Mouse (Mus musculus): ENCODE measurements around the gene Rnf182. TPM values are rescaled to one million over a fixed set of nuclear protein-coding genes. Genes with fewer than 3 reads are reported as not detected.

Rnf182 gene
- polyA plus RNA-seq, 1 experiment from 2014 or later = 1.9 TPM

- no peak for ATAC-seq
These were observed 51.4 kb downstream of the Rnf182 start for GRCm38 (mm10) chr13:43666920-43667319.

GRCm38 (mm10) chr13:43677159-43677882 lies 61.8 kb downstream of the Rnf182 start:
- Histone ChIP-seq H3K9ac (no peak overlapping the region), H3K4me3 (replicated peaks) (no peak overlapping the region), H3K36me3 (no peaks in the 10 kb centered on the region), H3K27ac (no peak overlapping the region), H3K4me1 (replicated peaks) (no peaks in the 10 kb centered on the region), H3K9me3 (no peaks in the 10 kb centered on the region), H3K27me3 (replicated peaks) (no peaks in the 10 kb centered on the region), H3K4me2 (replicated peaks) (no peak overlapping the region)
- WGBS = 81% methylated on average over 8 of the region's 8 CpGs
- ATAC-seq = no peak

More at GRCm38 (mm10) chr13:43666920-43667319, 51.4 kb downstream of the Rnf182 start:
- Histone ChIP-seq H3K4me1 (replicated peaks) (no peaks in the 10 kb centered on the region), H3K27me3 (replicated peaks) (no peaks in the 10 kb centered on the region), H3K36me3 (no peaks in the 10 kb centered on the region), H3K9me3 (no peaks in the 10 kb centered on the region), H3K27ac (no peak overlapping the region), H3K9ac (no peak overlapping the region), H3K4me2 (replicated peaks) (no peak overlapping the region), H3K4me3 (replicated peaks) (no peak overlapping the region)
- WGBS = 54% methylated on average over 6 of the region's 6 CpGs

GRCm38 (mm10) chr13:43677883-43678244 lies 62.4 kb downstream of the Rnf182 start:
- Histone ChIP-seq H3K27me3 (replicated peaks) (no peaks in the 10 kb centered on the region), H3K36me3 (no peaks in the 10 kb centered on the region), H3K9ac (no peak overlapping the region), H3K4me3 (replicated peaks) (no peak overlapping the region), H3K9me3 (no peaks in the 10 kb centered on the region), H3K4me1 (replicated peaks) (no peaks in the 10 kb centered on the region), H3K27ac (no peak overlapping the region), H3K4me2 (replicated peaks) (no peak overlapping the region)
- no peak for ATAC-seq
- WGBS = 76% methylated on average over 5 of the region's 5 CpGs

- H3K27me3 ChIP-seq (replicated peaks) = no peaks in the 10 kb centered on the region
- peak overlapping the region; percentile 15; the same call in 1 of the 2 replicates for H3K4me2 ChIP-seq (replicated peaks)
- peak; percentile 58 for ATAC-seq
- H3K27ac ChIP-seq = no peak overlapping the region
- H3K36me3 ChIP-seq = no peaks in the 10 kb centered on the region
- H3K9ac ChIP-seq = no peak overlapping the region
- H3K4me3 ChIP-seq (replicated peaks) = no peak overlapping the region
- H3K4me1 ChIP-seq (replicated peaks) = 0 out of 2 replicates have a peak, but pooled peaks cover 8% of the 10 kb centered on the region
- no peaks in the 10 kb centered on the region for H3K9me3 ChIP-seq
- 29% methylated on average over 8 of the region's 8 CpGs for WGBS
These were observed 69.0 kb downstream of the Rnf182 start for GRCm38 (mm10) chr13:43684499-43684994.

GRCm38 (mm10) chr13:43688065-43688464 lies 72.6 kb downstream of the Rnf182 start:
- Histone ChIP-seq H3K4me2 (replicated peaks) (no peak overlapping the region), H3K36me3 (no peaks in the 10 kb centered on the region), H3K4me3 (replicated peaks) (no peak overlapping the region), H3K9ac (no peak overlapping the region), H3K27ac (no peak overlapping the region), H3K9me3 (no peaks in the 10 kb centered on the region), H3K4me1 (replicated peaks) (0 out of 2 replicates have a peak, but pooled peaks cover 8% of the 10 kb centered on the region), H3K27me3 (replicated peaks) (no peaks in the 10 kb centered on the region)
- 88% methylated on average over 10 of the region's 10 CpGs for WGBS
- no peak for ATAC-seq

- Histone ChIP-seq H3K27ac (no peak overlapping the region), H3K9me3 (no peaks in the 10 kb centered on the region), H3K27me3 (replicated peaks) (no peaks in the 10 kb centered on the region)
These were observed 76.2 kb downstream of the Rnf182 start for GRCm38 (mm10) chr13:43691755-43692154.

GRCm38 (mm10) chr13:43695521-43695920 lies 80.0 kb downstream of the Rnf182 start:
- no peaks in the 10 kb centered on the region for H3K27me3 ChIP-seq (replicated peaks)
- no peak overlapping the region for H3K4me2 ChIP-seq (replicated peaks)
- H3K4me1 ChIP-seq (replicated peaks) = no peaks in the 10 kb centered on the region
- no peaks in the 10 kb centered on the region for H3K36me3 ChIP-seq
- no peak overlapping the region for H3K27ac ChIP-seq
- H3K9ac ChIP-seq = no peak overlapping the region
- H3K9me3 ChIP-seq = no peaks in the 10 kb centered on the region
- no peak for ATAC-seq
- H3K4me3 ChIP-seq (replicated peaks) = no peak overlapping the region

More at GRCm38 (mm10) chr13:43691755-43692154, 76.2 kb downstream of the Rnf182 start:
- ATAC-seq = no peak
- Histone ChIP-seq H3K36me3 (no peaks in the 10 kb centered on the region), H3K4me1 (replicated peaks) (no peaks in the 10 kb centered on the region), H3K4me2 (replicated peaks) (no peak overlapping the region), H3K4me3 (replicated peaks) (no peak overlapping the region), H3K9ac (no peak overlapping the region)
- WGBS = 52% methylated on average over 3 of the region's 3 CpGs

GRCm38 (mm10) chr13:43696011-43696410 lies 80.5 kb downstream of the Rnf182 start:
- Histone ChIP-seq H3K27me3 (replicated peaks) (no peaks in the 10 kb centered on the region), H3K27ac (no peak overlapping the region), H3K36me3 (no peaks in the 10 kb centered on the region), H3K4me1 (replicated peaks) (no peaks in the 10 kb centered on the region), H3K9me3 (no peaks in the 10 kb centered on the region), H3K9ac (no peak overlapping the region), H3K4me3 (replicated peaks) (no peak overlapping the region), H3K4me2 (replicated peaks) (no peak overlapping the region)
- WGBS = 86% methylated on average over 7 of the region's 7 CpGs
- ATAC-seq = no peak

- no peak for ATAC-seq
- Histone ChIP-seq H3K27ac (no peak overlapping the region), H3K4me2 (replicated peaks) (no peak overlapping the region), H3K9me3 (no peaks in the 10 kb centered on the region), H3K4me3 (replicated peaks) (no peak overlapping the region), H3K27me3 (replicated peaks) (no peaks in the 10 kb centered on the region), H3K9ac (no peak overlapping the region), H3K4me1 (replicated peaks) (no peaks in the 10 kb centered on the region), H3K36me3 (no peaks in the 10 kb centered on the region)
- 68% methylated on average over 7 of the region's 7 CpGs for WGBS
These were observed 83.0 kb downstream of the Rnf182 start for GRCm38 (mm10) chr13:43698506-43698905.

- Histone ChIP-seq H3K9me3 (no peaks in the 10 kb centered on the region), H3K9ac (no peak overlapping the region), H3K4me2 (replicated peaks) (no peak overlapping the region), H3K4me1 (replicated peaks) (no peaks in the 10 kb centered on the region), H3K36me3 (no peaks in the 10 kb centered on the region), H3K27me3 (replicated peaks) (no peaks in the 10 kb centered on the region), H3K4me3 (replicated peaks) (no peak overlapping the region), H3K27ac (no peak overlapping the region)
- ATAC-seq = no peak
- WGBS = 44% methylated on average over 7 of the region's 7 CpGs
These were observed 88.0 kb downstream of the Rnf182 start for GRCm38 (mm10) chr13:43703471-43703870.

GRCm38 (mm10) chr13:43704533-43705116 lies 89.1 kb downstream of the Rnf182 start:
- no peak overlapping the region for H3K4me3 ChIP-seq (replicated peaks)
- 52% methylated on average over 7 of the region's 7 CpGs for WGBS
- no peaks in the 10 kb centered on the region for H3K36me3 ChIP-seq
- no peak for ATAC-seq
- H3K4me2 ChIP-seq (replicated peaks) = no peak overlapping the region
- H3K9ac ChIP-seq = no peak overlapping the region
- no peaks in the 10 kb centered on the region for H3K9me3 ChIP-seq
- H3K27me3 ChIP-seq (replicated peaks) = no peaks in the 10 kb centered on the region
- no peak overlapping the region for H3K27ac ChIP-seq
- no peaks in the 10 kb centered on the region for H3K4me1 ChIP-seq (replicated peaks)

GRCm38 (mm10) chr13:43706387-43706786 lies 90.9 kb downstream of the Rnf182 start:
- WGBS = 73% methylated on average over 4 of the region's 4 CpGs
- H3K9ac ChIP-seq = no peak overlapping the region
- ATAC-seq = no peak

GRCm38 (mm10) chr13:43709529-43709928 lies 94.0 kb downstream of the Rnf182 start:
- Histone ChIP-seq H3K36me3 (no peaks in the 10 kb centered on the region), H3K9me3 (no peaks in the 10 kb centered on the region), H3K4me2 (replicated peaks) (no peak overlapping the region), H3K9ac (no peak overlapping the region), H3K27ac (no peak overlapping the region), H3K4me1 (replicated peaks) (no peaks in the 10 kb centered on the region), H3K27me3 (replicated peaks) (no peaks in the 10 kb centered on the region), H3K4me3 (replicated peaks) (no peak overlapping the region)
- 56% methylated on average over 3 of the region's 3 CpGs for WGBS
- ATAC-seq = no peak

More at GRCm38 (mm10) chr13:43706387-43706786, 90.9 kb downstream of the Rnf182 start:
- Histone ChIP-seq H3K9me3 (no peaks in the 10 kb centered on the region), H3K27ac (no peak overlapping the region), H3K36me3 (no peaks in the 10 kb centered on the region), H3K4me1 (replicated peaks) (no peaks in the 10 kb centered on the region), H3K4me3 (replicated peaks) (no peak overlapping the region), H3K4me2 (replicated peaks) (no peak overlapping the region), H3K27me3 (replicated peaks) (no peaks in the 10 kb centered on the region)

Data from intestine, embryonic 15.5 days (tissue).